Mouse (Mus musculus) lung, embryonic 15.5 days (tissue): ENCODE data around the gene Zfp101. TPM values are rescaled to one million over a fixed set of nuclear protein-coding genes. Genes with fewer than 3 reads are reported as not detected.
A peak's percentile ranks its signal among the peaks of the same experiment; 100 is the strongest.

ENCODE experiments used
- ATAC-seq: fragments of 200-750 bp; cut with Nextera tagmentation; 2 replicates; pipeline ENCODE4 v1.8.0; 2017; ENCODE audit warnings: moderate number of reproducible peaks, borderline replicate concordance; ENCODE audit not compliant: low FRiP score, low TSS enrichment; ENCODE audit errors: extremely low read depth
- H3K27ac ChIP-seq: fragments of 300-500 bp; sonication (generic); 2 replicates; pipeline ENCODE4 v1.5.1; 2015; ENCODE audit warnings: moderate library complexity, mild to moderate bottlenecking, inconsistent platforms
- H3K27me3 ChIP-seq: fragments of 300-500 bp; sonication (generic); 2 replicates; pipeline ENCODE4 v1.6.1; 2015; ENCODE audit warnings: inconsistent platforms
- H3K36me3 ChIP-seq: fragments of 300-500 bp; sonication (generic); 2 replicates; pipeline ENCODE4 v1.6.1; 2015; ENCODE audit warnings: inconsistent platforms
- H3K4me1 ChIP-seq: fragments of 300-500 bp; sonication (generic); 2 replicates; pipeline ENCODE4 v1.6.1; 2015; ENCODE audit warnings: inconsistent platforms
- H3K4me2 ChIP-seq: fragments of 300-500 bp; sonication (generic); 2 replicates; pipeline ENCODE4 v1.6.1; 2015; ENCODE audit warnings: inconsistent platforms, mild to moderate bottlenecking, moderate library complexity
- H3K4me3 ChIP-seq: fragments of 300-500 bp; sonication (generic); 2 replicates; pipeline ENCODE4 v1.5.1; 2015; ENCODE audit warnings: mild to moderate bottlenecking, inconsistent platforms
- H3K9ac ChIP-seq: fragments of 300-500 bp; sonication (generic); 2 replicates; pipeline ENCODE4 v1.6.1; 2015; ENCODE audit warnings: inconsistent platforms
- H3K9me3 ChIP-seq: fragments of 300-500 bp; sonication (generic); 2 replicates; pipeline ENCODE4 v1.6.1; 2016; ENCODE audit warnings: inconsistent platforms
- WGBS: fragments of 180-500 bp; shearing (Covaris S2); methylation state at CpG from one replicate; pipeline ENCODE4 v1.1.7; 2015; 5-methylcytosine and 5-hydroxymethylcytosine counted together
- polyA plus RNA-seq: library from polyadenylated mRNA; unstranded; fragments of >200 nt; fragmentation: Nextera tagmentation; extraction: Ambion mirVana; gene quantifications from 2 replicates; pipeline ENCODE4 v1.2.1, GENCODE M21; 2015

The Zfp101 gene
- 17.8 and 19.6 TPM in 2 replicates for polyA plus RNA-seq

DNA sequence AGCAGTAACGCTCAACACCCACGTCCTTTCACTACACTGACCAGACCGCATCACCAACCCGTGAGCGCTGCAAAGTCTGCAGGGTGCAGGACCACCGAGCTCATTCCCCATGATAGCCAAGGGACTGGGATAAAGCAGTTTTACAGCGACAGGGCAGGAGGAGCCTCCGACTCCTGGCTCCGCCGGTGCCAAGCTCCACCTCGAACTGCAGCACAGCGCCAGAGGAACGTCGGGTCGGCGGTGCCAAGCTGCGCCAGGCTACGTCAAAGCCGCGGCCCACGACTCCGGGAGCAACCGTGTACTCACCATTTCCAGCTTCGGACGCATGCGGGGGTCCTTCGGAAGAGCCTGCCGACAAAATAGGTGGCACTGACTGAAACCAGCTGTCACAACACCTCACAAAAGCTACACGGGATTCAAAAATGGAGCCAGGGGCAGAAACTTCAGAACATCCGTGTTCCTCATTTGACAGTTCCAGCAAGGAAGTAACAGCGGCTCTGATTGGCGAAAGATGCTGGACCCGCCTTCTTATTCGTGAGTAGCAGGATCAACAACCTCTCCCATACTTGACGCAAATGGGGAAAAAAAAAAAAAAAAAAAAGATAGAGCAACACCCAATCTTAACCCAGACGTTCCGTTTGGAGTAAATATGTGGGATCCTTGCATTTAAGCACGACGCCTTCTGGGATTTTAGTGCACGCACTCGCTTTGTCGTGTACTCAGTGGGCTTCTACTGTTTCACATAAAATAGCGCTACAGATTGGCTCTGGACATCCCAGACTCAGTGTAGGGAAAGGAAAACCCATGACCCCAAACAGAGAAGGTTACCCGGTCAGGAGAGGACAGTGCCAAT is at the start of gene Zfp101:
Gene Zfp101 (minus strand): TSS at position 460 of the 853 bp plus-strand sequence.
- Histone ChIP-seq H3K9me3 (no peaks in the 10 kb centered on the region), H3K4me1 (peaks cover 11% of the 10 kb centered on the region), H3K27me3 (no peaks in the 10 kb centered on the region), H3K36me3 (no peaks in the 10 kb centered on the region), H3K27ac (peak within 1 kb of the TSS; percentile 82), H3K9ac (peak within 1 kb of the TSS; percentile 69), H3K4me3 (peak within 1 kb of the TSS; percentile 92), H3K4me2 (peak within 1 kb of the TSS; percentile 71)
- peak; percentile 97 for ATAC-seq
- WGBS, result under 1% methylated on average over 44 of the region's 44 CpGs

DNA sequence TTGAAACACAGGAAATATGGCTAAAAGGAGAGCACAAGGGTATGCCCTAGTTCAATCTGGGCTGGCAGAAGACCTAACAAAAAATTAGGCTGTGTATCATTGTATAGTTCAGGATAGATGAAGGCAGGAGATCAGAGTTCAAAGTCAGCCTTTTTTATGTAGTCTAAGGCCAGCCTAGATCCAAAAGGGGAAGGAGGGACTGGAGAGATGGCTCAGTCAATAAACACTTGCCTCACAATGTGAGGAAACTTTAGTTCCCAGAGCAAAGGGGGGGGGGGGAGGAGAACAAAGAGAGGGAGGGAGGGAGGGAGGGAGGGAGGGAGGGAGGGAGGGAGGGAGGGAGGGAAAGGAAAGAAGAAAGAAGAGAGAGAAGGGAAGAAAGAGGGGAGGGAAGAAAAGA is 46.7 kb upstream of the Zfp101 start:
- no peak overlapping the region for H3K4me2 ChIP-seq
- no peak for ATAC-seq
- no peaks in the 10 kb centered on the region for H3K9me3 ChIP-seq
- H3K9ac ChIP-seq, result no peak overlapping the region
- no peaks in the 10 kb centered on the region for H3K27me3 ChIP-seq
- no peak overlapping the region for H3K27ac ChIP-seq
- H3K4me1 ChIP-seq, result peaks cover 7% of the 10 kb centered on the region
- no peaks in the 10 kb centered on the region for H3K36me3 ChIP-seq
- H3K4me3 ChIP-seq, result no peak overlapping the region

DNA sequence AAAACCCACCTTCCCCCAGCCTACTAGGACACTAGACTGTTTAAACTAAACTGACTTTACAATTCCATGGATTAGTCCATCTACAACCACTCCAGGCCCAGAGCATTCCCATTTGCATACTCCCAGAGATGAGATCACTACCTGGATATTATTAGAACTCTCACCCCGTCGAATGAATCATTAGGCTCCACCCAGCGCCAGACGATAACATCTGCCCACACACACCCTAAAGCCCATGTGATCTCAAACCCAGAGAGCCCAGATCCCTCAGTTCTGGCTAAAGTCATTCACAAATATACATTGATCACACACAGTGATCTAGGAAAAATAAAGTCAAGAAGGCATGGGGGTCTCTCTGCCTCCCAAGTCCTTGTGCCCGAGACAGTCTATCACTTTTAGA is 45.5 kb upstream of the Zfp101 start:
- ATAC-seq, result no peak
- H3K27ac ChIP-seq, result no peak overlapping the region
- H3K27me3 ChIP-seq, result no peaks in the 10 kb centered on the region
- H3K4me1 ChIP-seq, result peaks cover 7% of the 10 kb centered on the region
- H3K4me2 ChIP-seq, result no peak overlapping the region
- 55% methylated on average over 5 of the region's 5 CpGs for WGBS
- H3K4me3 ChIP-seq, result no peak overlapping the region
- no peaks in the 10 kb centered on the region for H3K9me3 ChIP-seq
- no peak overlapping the region for H3K9ac ChIP-seq
- H3K36me3 ChIP-seq, result no peaks in the 10 kb centered on the region

DNA sequence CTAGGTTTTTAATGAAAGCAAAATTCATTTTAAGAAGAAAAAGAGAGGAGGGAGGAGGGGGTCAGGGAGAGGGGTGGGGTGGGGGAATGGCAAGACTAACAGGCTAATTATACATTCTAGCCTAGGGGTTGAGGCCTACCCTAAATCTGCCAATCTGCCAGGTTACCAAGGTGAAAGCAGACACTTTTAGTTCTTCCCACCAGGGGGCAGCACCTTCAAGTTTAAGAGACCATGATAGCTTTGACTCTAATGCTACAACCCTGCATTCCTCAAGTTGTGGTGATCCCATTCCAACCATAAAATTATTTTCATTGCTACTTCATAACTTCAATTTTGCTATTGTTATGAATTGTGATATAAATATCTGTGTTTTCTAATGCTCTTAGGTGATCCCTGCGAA is 44.7 kb upstream of the Zfp101 start:
- Histone ChIP-seq H3K27ac (no peak overlapping the region), H3K4me1 (peaks cover 7% of the 10 kb centered on the region), H3K4me3 (no peak overlapping the region), H3K9ac (no peak overlapping the region), H3K4me2 (no peak overlapping the region), H3K9me3 (no peaks in the 10 kb centered on the region), H3K27me3 (no peaks in the 10 kb centered on the region), H3K36me3 (no peaks in the 10 kb centered on the region)
- no peak; the same call in 1 of the 2 replicates for ATAC-seq
- WGBS, result 64% methylated on average over 1 of the region's 1 CpGs

DNA sequence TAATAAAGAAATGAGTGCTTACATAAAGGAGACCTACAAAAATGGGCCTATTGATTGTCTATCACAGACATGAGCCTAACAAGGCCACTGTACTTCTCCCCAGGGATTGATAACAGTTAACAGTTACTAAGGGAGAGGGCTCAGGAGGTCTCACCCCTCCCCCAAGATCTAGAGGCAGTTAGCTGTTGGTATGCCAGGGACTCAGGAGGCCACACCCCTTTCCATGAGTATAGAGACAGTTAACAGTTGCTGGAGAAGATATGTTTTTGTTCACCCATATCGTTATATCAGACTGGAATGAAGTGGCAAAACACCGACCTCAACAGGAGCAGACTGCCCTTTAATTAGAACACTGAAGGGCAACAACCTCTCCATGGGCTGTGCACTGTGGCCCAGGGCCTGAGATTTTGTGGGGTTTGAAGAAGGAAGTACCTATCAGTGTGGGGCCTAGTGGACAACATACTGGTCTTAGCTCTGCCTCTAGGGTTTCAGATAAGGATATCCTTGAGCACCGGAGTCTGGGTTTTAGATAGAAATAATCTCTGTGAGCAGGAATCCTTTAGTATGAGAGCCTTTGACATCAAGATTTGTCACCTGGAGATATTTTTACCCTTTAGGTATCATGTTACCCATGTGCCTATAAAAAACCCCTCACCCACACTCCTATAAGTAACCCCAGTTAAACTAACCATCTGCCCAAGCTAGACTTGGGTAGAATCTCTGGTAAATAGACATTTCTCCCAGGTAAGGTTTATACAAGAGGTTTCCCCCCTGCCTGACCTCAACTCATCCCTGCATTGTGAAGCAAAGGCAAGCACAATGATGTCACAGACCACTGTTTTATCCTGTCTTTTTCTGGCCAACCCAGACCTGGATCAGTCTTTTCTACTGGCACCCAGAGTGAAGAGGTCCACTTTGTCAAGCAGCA is 37.8 kb upstream of the Zfp101 start, which contains the start of gene Actl9:
Gene Actl9 (plus strand): TSS at position 878 of the 928 bp plus-strand sequence.
- no peak for ATAC-seq
- Histone ChIP-seq H3K4me2 (no peak within 1 kb of the TSS), H3K9me3 (no peaks in the 10 kb centered on the region), H3K27ac (no peak within 1 kb of the TSS), H3K9ac (no peak within 1 kb of the TSS), H3K4me3 (no peak within 1 kb of the TSS), H3K36me3 (no peaks in the 10 kb centered on the region), H3K27me3 (no peaks in the 10 kb centered on the region), H3K4me1 (no peaks in the 10 kb centered on the region)
- WGBS, result 73% methylated on average over 3 of the region's 3 CpGs

DNA sequence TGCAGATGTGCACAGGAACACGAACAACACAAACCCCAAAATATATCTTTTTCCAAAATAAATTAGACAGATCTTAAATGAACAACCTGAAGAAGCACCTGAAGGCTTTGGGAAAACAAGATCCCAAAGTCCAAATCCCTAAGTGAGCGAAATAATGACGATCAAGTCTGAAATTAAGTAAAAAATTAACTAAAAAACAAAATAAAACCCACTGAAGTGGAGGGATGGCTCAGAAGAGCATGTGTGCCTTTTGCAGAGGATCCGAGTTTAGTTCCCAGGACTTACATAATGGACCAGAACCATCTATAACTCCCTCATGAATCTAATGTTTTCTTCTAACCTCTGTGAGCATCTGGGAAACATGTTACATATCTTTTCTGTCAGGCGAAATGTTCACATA is 2.2 kb downstream of the Zfp101 start:
- Histone ChIP-seq H3K27me3 (no peaks in the 10 kb centered on the region), H3K9ac (no peak overlapping the region), H3K36me3 (no peaks in the 10 kb centered on the region), H3K4me1 (peaks cover 11% of the 10 kb centered on the region), H3K4me2 (no peak overlapping the region), H3K9me3 (no peaks in the 10 kb centered on the region), H3K27ac (no peak overlapping the region), H3K4me3 (no peak overlapping the region)
- no peak for ATAC-seq
- WGBS, result 98% methylated on average over 5 of the region's 5 CpGs

DNA sequence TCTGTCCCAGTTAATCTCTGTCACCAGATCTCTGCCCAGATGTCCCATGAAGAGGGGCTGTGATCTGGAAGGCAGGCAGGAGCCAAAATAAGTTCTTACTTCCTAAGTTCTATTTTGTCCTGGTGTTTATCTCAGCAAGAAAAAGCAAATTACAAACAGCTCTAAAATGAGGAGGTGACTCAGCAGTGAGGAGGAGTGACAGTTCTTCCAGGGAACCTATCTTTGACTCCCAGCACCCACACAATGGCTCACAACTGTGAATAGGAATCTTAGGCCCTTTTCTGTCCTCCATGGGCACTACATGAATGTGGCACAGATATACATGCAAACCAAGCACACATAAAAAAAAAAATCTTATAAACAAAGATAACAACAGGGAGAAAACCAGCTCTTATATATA is 8.7 kb downstream of the Zfp101 start:
- Histone ChIP-seq H3K36me3 (peaks cover 41% of the 10 kb centered on the region), H3K4me2 (no peak overlapping the region), H3K27me3 (no peaks in the 10 kb centered on the region), H3K4me1 (no peaks in the 10 kb centered on the region), H3K27ac (no peak overlapping the region), H3K9ac (no peak overlapping the region), H3K4me3 (no peak overlapping the region), H3K9me3 (no peaks in the 10 kb centered on the region)
- ATAC-seq, result no peak

DNA sequence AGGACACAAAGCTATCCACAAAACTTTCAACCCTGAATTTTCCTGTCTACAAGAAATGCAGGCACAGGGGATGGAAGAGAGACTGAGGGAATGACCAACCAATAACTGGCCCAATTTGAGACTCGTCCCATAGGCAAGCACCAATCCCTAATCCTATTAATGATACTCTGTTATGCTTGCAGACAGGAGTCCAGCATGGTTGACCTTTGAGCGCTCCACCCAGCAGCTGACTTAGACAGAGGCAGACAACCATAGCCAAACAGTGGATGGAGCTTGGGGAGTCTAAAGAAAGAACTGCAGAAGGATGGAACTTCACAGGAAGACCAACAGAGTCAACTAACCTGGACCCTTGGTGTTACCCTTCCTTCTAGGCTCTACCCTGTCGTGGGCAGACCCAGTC is 21.6 kb downstream of the Zfp101 start:
- no peak overlapping the region for H3K27ac ChIP-seq
- H3K4me2 ChIP-seq, result no peak overlapping the region
- H3K9ac ChIP-seq, result no peak overlapping the region
- WGBS, result 86% methylated on average over 3 of the region's 3 CpGs
- H3K36me3 ChIP-seq, result no peaks in the 10 kb centered on the region; the same call in 1 of the 2 replicates
- no peak for ATAC-seq
- no peaks in the 10 kb centered on the region for H3K27me3 ChIP-seq
- H3K9me3 ChIP-seq, result no peaks in the 10 kb centered on the region
- no peak overlapping the region for H3K4me3 ChIP-seq
- no peaks in the 10 kb centered on the region for H3K4me1 ChIP-seq

DNA sequence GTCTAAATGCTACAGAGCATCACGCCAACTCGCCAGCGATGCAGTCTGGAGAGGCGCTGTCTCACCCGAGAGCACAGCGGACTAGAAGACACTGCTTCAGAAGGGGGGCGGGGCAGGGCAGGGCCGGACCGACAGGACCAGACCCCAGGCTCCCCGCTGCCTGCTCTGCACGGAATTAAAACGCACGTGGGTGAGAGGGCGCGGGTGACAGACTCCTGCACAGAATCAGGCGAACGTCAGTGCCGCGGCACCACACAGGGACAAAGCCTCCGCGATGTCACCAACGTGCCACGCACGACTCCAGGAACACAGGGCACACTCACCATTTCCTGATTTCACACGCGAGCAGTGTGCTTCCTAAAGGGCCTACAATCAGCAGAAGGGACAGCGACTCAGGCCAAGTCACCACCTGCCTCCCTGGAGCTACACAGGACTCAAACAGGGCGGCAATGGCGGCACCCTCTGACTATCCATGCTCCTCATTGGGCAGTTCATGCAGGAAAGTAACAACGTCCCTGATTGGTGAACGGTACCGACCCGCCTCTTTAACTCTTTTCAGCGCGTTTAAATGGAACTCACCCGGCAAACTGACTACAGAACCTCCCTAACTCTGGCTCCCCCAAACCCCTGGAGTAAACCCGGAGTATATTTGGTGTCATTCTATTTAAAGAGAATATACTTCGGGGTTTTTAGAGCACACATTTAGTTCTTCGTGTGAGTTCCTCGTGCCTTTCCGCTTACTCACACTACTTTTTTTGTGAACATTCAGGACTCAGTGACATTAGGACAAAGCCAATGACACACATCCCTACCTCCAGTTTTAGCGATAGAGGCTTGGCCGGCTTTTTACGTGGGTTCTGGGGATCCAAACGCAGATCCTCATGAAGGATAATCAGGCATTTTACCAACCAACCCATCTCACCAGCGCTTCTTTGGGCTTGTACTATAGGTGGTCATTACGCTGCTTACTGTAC is 35.7 kb downstream of the Zfp101 start, which contains the start of gene Zfp81:
Gene Zfp81 (minus strand): TSS at position 468 of the 974 bp plus-strand sequence.
- Histone ChIP-seq H3K36me3 (no peaks in the 10 kb centered on the region), H3K27ac (peak within 1 kb of the TSS; percentile 81), H3K4me2 (peak within 1 kb of the TSS; percentile 79), H3K4me3 (peak within 1 kb of the TSS; percentile 74), H3K4me1 (peaks cover 15% of the 10 kb centered on the region; the same call in 1 of the 2 replicates), H3K27me3 (no peaks in the 10 kb centered on the region), H3K9ac (peak within 1 kb of the TSS; percentile 74), H3K9me3 (no peaks in the 10 kb centered on the region)
- ATAC-seq, result peak; percentile 100
- WGBS, result 3% methylated on average over 47 of the region's 47 CpGs

DNA sequence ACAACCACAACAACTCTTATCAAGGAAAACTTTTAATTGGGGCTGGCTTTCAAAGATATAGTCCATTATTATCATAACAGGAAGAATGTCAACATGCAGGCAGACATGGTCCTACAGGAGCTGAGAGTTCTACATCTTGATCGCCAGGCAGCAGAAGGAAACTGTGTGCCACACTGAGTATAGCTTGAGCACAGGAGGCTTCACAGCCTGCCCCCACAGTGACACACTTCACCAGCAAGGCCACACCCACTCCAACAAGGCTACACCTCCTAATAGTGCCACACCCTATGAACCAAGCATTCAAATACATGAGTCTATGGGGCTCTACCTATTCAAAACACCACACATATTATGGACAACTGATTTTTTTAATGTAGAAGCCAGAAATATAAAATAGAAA is 41.5 kb downstream of the Zfp101 start:
- WGBS, result 93% methylated on average over 1 of the region's 1 CpGs
- Histone ChIP-seq H3K9me3 (0 out of 2 replicates have a peak, but pooled peaks cover 5% of the 10 kb centered on the region), H3K9ac (no peak overlapping the region), H3K4me1 (peaks cover 8% of the 10 kb centered on the region; the same call in 1 of the 2 replicates), H3K36me3 (no peaks in the 10 kb centered on the region), H3K27ac (no peak overlapping the region), H3K4me3 (no peak overlapping the region), H3K4me2 (no peak overlapping the region), H3K27me3 (no peaks in the 10 kb centered on the region)
- no peak for ATAC-seq
